Mouse (Mus musculus) G1E (cell line): Measurements from ENCODE around the gene Usp33. TPM values are rescaled to one million over a fixed set of nuclear protein-coding genes. Genes with fewer than 3 reads are reported as not detected.
A peak's percentile ranks its signal among the peaks of the same experiment; 100 is the strongest.

Source experiments
- ATAC-seq: 2 replicates; pipeline ENCODE4 v1.8.0; 2016; ENCODE audit warnings: mild to moderate bottlenecking; ENCODE audit not compliant: insufficient number of reproducible peaks, poor library complexity, low FRiP score, severe bottlenecking; ENCODE audit errors: extremely low read depth
- DNase-seq: peaks from one replicate; pipeline ENCODE4 v3.0.0; 2012; ENCODE audit warnings: low spot score
- H3K27me3 ChIP-seq: 2 replicates; pipeline ENCODE4 v1.6.1; 2012; ENCODE audit warnings: mild to moderate bottlenecking, low read length, inconsistent platforms; ENCODE audit not compliant: insufficient read depth
- H3K36me3 ChIP-seq: replicated peaks from 2 replicates; pipeline ENCODE3; 2012; ENCODE audit warnings: mild to moderate bottlenecking, inconsistent platforms
- H3K4me1 ChIP-seq: 2 replicates; pipeline ENCODE4 v1.6.1; 2012; ENCODE audit warnings: low read depth, low read length, inconsistent platforms, mixed read lengths; ENCODE audit not compliant: insufficient read depth
- H3K4me3 ChIP-seq: 2 replicates; pipeline ENCODE4 v1.5.1; 2012; ENCODE audit warnings: low read depth, mild to moderate bottlenecking, inconsistent platforms, low read length, moderate library complexity, mixed read lengths
- H3K9me3 ChIP-seq: replicated peaks from 2 replicates; pipeline ENCODE4 v1.6.1; 2012; ENCODE audit warnings: inconsistent platforms
- CTCF ChIP-seq: IDR thresholded peaks from 2 replicates; pipeline ENCODE4 v1.5.1; 2012; ENCODE audit warnings: low read depth, low read length, inconsistent platforms, mixed read lengths
- GATA1 ChIP-seq: IDR thresholded peaks from 2 replicates; pipeline ENCODE4 v1.6.1; 2012; ENCODE audit warnings: borderline replicate concordance, low read length, inconsistent platforms, mixed read lengths
- GATA2 ChIP-seq: IDR thresholded peaks from 2 replicates; pipeline ENCODE4 v1.6.1; 2012; ENCODE audit warnings: low read depth, low read length, inconsistent platforms, borderline replicate concordance
- POLR2AphosphoS5 ChIP-seq: IDR thresholded peaks from 2 replicates; pipeline ENCODE4 v1.6.1; 2012; ENCODE audit warnings: low read depth, low read length, inconsistent platforms; ENCODE audit not compliant: insufficient replicate concordance
- TAL1 ChIP-seq: conservative IDR thresholded peaks from 2 replicates; pipeline ENCODE4 v1.6.1; 2012; ENCODE audit warnings: low read depth, low read length, inconsistent platforms, mixed read lengths
- polyA plus RNA-seq: library from polyadenylated mRNA; stranded (reverse); fragments of >175 nt; gene quantifications from 2 replicates; pipeline ENCODE4 v1.2.3, GENCODE M21; 2012
- total RNA-seq, 2 experiments: library from RNA; stranded (forward) in 1 of 2; stranded (reverse) in 1 of 2; fragments of 200-1000 nt in 1 of 2; fragments of >200 nt in 1 of 2; fragmentation: Nextera tagmentation in 1 of 2; gene quantifications; 2 replicates each; pipeline ENCODE4 v1.2.3; 2014 to 2017

Gene Usp33
- total and polyA plus RNA-seq, 3 experiments, result 16.8 to 108 (median 85.7) TPM

DNA sequence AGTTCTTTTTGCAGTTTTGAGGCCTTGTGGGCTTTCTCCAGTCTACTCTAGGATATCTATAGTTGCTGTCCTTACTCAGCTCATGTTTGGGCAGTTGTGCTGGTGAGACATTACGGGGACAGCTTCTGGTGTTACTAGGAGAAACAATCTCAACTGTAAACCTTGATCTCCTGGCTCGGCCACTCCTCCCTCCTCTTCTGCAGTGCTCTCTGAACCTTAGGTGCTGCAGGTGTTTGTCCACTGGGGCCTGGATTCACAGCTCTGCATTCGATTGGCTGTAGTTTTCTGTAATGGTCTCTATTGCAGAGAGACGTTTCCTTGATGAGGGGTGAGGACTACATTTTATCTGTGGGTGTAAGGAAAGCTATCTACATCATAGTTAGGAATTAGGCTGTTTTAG, 6.0 kb downstream of the Usp33 start:
- no peak overlapping the region for H3K4me3 ChIP-seq
- H3K36me3 ChIP-seq, result peaks cover 52% of the 10 kb centered on the region
- no peaks in the 10 kb centered on the region for H3K9me3 ChIP-seq
- no peaks in the 10 kb centered on the region for H3K27me3 ChIP-seq
- no peak for TF ChIP-seq GATA2
- no peak for TF ChIP-seq GATA1
- no peak for TF ChIP-seq TAL1
- ATAC-seq (no peak), DNase-seq (no peak)
- H3K4me1 ChIP-seq, result peaks cover 52% of the 10 kb centered on the region

DNA sequence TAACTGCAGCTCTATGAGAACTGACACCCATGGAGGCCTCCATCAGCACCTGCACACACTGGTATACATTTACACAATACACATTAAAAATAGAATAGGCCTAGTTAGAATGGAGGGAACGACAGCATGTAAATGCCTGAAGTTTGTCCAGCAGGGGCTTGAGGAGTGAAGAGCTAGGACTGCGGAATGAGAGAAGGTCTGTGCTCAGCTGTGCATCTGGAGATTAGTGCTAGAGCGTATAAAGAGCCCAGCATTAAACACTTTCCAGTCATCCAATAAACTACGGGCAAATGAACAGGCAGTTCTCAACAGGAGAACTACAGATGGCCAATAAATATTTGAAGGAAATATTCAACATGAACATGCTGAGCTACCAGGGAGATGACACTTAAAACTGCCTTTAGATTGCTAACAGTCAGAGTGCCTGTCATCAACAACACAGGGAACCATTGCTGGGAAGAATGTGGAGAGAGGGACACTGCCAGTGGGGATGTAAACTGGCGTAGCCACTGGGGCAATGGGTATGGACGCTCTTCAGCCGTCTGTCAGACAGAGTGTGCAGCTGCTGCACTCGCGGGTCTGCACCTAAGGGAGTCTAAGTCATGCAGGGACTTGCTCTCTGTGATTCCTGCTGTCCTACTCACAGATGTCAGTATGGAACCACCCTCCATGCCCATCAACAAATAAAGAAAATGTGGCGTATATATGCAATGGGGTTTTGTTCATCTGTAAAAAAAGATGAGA, 7.3 kb downstream of the Usp33 start:
- Histone ChIP-seq H3K27me3 (no peaks in the 10 kb centered on the region), H3K36me3 (peaks cover 55% of the 10 kb centered on the region), H3K4me1 (peaks cover 41% of the 10 kb centered on the region), H3K4me3 (no peak overlapping the region), H3K9me3 (no peaks in the 10 kb centered on the region)
- DNase-seq (no peak), ATAC-seq (no peak)
- no peak for TF ChIP-seq CTCF
- TF ChIP-seq GATA1, result no peak
- TF ChIP-seq GATA2, result no peak
- no peak for TF ChIP-seq TAL1
- no peak for TF ChIP-seq POLR2AphosphoS5

DNA sequence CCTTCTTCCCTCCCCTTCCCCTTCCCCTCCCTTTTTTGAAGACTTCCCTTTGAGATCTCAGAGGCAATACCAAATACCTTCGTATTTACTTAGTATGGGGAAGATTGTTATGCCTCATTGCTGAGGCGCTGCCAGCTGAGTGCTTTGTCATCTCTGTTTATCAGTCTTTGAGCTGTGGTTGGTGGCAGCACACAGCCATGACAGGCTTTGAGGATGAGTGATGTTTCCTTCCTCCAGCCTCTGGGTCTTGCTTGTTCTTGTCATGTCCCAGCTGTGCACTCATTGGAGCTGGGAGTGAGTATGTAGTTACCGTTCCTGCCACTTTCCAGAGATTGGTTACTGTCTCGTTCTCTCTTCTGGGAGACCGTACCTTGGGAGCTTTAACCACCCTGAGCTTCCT, 9.1 kb downstream of the Usp33 start:
- H3K27me3 ChIP-seq, result no peaks in the 10 kb centered on the region
- DNase-seq (peak; percentile 30), ATAC-seq (peak; percentile 96)
- H3K4me1 ChIP-seq, result peaks cover 33% of the 10 kb centered on the region
- H3K36me3 ChIP-seq, result peaks cover 58% of the 10 kb centered on the region
- no peak for TF ChIP-seq TAL1
- no peak for TF ChIP-seq GATA2
- no peak for TF ChIP-seq GATA1
- no peak for TF ChIP-seq POLR2AphosphoS5
- TF ChIP-seq CTCF, result no peak
- H3K9me3 ChIP-seq, result no peaks in the 10 kb centered on the region
- no peak overlapping the region for H3K4me3 ChIP-seq

DNA sequence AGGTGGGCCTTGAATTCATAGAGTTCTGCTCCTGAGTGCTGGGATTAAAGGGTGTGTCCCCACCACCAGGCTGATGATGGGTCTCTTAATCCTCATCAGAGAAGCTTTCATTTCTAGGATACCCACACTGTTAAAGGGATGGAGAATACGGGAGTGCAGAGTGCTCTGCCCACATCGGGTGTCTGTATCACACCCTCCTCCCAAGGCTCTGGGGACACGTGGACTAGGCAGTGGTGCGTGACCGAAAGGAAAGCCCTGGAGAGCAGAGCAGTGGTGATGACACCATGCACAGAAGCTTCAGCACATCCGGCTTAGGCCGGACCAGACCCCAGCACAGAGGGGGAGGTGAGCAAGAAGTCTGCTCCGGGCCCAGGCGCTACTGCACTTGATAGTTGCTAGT, 10.5 kb downstream of the Usp33 start:
- H3K36me3 ChIP-seq, result peaks cover 60% of the 10 kb centered on the region
- no peak overlapping the region for H3K4me3 ChIP-seq
- peaks cover 23% of the 10 kb centered on the region for H3K4me1 ChIP-seq
- TF ChIP-seq TAL1 (no peak), CTCF (no peak), GATA1 (no peak), POLR2AphosphoS5 (no peak), GATA2 (no peak)
- no peaks in the 10 kb centered on the region for H3K9me3 ChIP-seq
- ATAC-seq (no peak), DNase-seq (no peak)
- H3K27me3 ChIP-seq, result no peaks in the 10 kb centered on the region

DNA sequence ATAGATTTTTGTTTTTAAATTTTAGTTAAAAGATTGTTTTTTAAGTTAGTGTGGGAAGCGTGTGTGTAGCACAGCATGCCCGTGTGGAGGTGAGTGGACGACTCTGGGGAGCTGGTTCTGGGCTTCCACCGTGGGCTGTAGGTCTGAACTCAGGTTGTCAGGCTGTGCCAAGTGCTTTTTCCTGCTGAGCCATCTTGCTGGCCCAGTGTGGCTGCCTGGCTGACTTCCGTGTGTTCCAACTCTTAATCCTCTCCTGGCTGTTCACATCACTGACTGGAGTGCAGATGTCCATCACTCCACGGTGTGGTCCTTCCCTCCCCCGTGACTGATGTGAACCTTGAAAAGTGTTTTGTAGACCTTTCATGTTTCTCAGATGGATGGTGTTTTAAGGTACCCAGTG, 12.9 kb downstream of the Usp33 start:
- H3K27me3 ChIP-seq, result no peaks in the 10 kb centered on the region
- H3K9me3 ChIP-seq, result no peaks in the 10 kb centered on the region
- peaks cover 18% of the 10 kb centered on the region for H3K4me1 ChIP-seq
- ATAC-seq (no peak), DNase-seq (no peak)
- peaks cover 66% of the 10 kb centered on the region for H3K36me3 ChIP-seq
- no peak overlapping the region for H3K4me3 ChIP-seq
- no peak for TF ChIP-seq POLR2AphosphoS5
- no peak for TF ChIP-seq GATA1
- no peak for TF ChIP-seq CTCF
- TF ChIP-seq GATA2, result no peak
- TF ChIP-seq TAL1, result no peak

DNA sequence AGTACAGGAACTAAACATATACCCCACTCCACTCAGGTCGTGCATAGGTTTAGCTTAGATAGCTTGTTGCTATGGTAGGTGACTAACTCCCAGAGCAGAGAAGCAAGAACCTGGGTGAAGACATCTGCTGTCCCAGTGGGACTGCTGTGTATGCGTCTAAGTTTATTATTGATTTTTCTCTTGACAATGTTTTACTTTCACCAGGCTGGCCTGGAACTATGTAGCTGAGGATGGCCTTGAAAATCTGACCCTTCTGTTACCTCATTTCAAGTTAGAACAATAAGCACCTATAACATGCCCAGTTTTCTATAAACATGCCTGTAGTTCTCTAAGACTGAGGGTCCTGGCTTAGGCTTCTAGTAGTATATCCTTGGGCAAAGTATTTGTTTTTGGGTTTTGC, 17.9 kb downstream of the Usp33 start:
- Histone ChIP-seq H3K27me3 (no peaks in the 10 kb centered on the region), H3K4me3 (no peak overlapping the region), H3K9me3 (no peaks in the 10 kb centered on the region), H3K4me1 (peaks cover 5% of the 10 kb centered on the region; the same call in 1 of the 2 replicates), H3K36me3 (peaks cover 81% of the 10 kb centered on the region)
- ATAC-seq (no peak), DNase-seq (no peak)
- TF ChIP-seq GATA1, result no peak
- TF ChIP-seq POLR2AphosphoS5, result no peak
- TF ChIP-seq CTCF, result no peak
- TF ChIP-seq GATA2, result no peak
- no peak for TF ChIP-seq TAL1

DNA sequence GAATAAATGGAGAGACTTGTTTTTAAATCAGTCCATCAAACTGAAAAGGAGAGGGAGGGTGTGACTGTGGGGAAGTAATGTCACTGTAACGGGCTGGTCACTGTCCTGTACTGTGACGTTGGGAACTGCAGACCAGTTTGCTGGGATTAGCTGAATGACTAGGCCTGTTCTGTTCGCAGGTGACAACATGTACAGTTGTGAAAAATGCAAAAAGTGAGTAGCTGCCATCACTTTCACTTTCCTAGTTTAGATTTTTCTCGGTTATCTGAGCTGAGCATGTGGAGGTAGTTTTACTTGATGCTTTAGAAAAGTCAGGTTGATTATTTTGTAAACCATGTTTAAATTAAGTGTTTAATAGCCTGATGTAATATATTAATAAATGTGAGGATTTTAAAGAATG, 29.8 kb downstream of the Usp33 start:
- ATAC-seq (no peak), DNase-seq (no peak)
- Histone ChIP-seq H3K9me3 (no peaks in the 10 kb centered on the region), H3K36me3 (peaks cover 83% of the 10 kb centered on the region), H3K27me3 (no peaks in the 10 kb centered on the region), H3K4me1 (no peaks in the 10 kb centered on the region), H3K4me3 (no peak overlapping the region)
- TF ChIP-seq GATA1 (no peak), CTCF (no peak), GATA2 (no peak), TAL1 (no peak), POLR2AphosphoS5 (no peak)
